Mouse (Mus musculus) intestine, postnatal 0 days (tissue): ENCODE results near the gene Gfod2. TPM values are rescaled to one million over a fixed set of nuclear protein-coding genes. Genes with fewer than 3 reads are reported as not detected.

Experiments
- ATAC-seq: fragments of 200-750 bp; cut with Nextera tagmentation; 2 replicates; pipeline ENCODE4 v1.8.0; 2017; ENCODE audit warnings: mild to moderate bottlenecking, moderate TSS enrichment, moderate library complexity
- H3K27ac ChIP-seq: fragments of 300-500 bp; sonication (generic); 2 replicates; pipeline ENCODE4 v1.5.1; 2014; ENCODE audit warnings: mild to moderate bottlenecking, low read depth, low read length, moderate library complexity
- H3K27me3 ChIP-seq: fragments of 300-500 bp; sonication (generic); replicated peaks from 2 replicates; pipeline ENCODE4 v1.6.1; 2014; ENCODE audit warnings: low read length, mixed read lengths; ENCODE audit not compliant: control insufficient read depth, insufficient read depth
- H3K36me3 ChIP-seq: fragments of 300-500 bp; sonication (generic); 2 replicates; pipeline ENCODE4 v1.6.1; 2014; ENCODE audit warnings: mild to moderate bottlenecking, moderate library complexity; ENCODE audit not compliant: control insufficient read depth, insufficient read depth
- H3K4me1 ChIP-seq: fragments of 300-500 bp; sonication (generic); replicated peaks from 2 replicates; pipeline ENCODE4 v1.6.1; 2014; ENCODE audit warnings: antibody characterized with exemption, low read length, mixed read lengths; ENCODE audit not compliant: control insufficient read depth, insufficient read depth
- H3K4me2 ChIP-seq: fragments of 300-500 bp; sonication (generic); replicated peaks from 2 replicates; pipeline ENCODE4 v1.6.1; 2014; ENCODE audit warnings: low read depth, mild to moderate bottlenecking, moderate library complexity
- H3K4me3 ChIP-seq: fragments of 300-500 bp; sonication (generic); 2 replicates; pipeline ENCODE4 v1.5.1; 2014; ENCODE audit warnings: low read depth, low read length
- H3K9ac ChIP-seq: fragments of 300-500 bp; sonication (generic); 2 replicates; pipeline ENCODE4 v1.6.1; 2014; ENCODE audit warnings: mild to moderate bottlenecking, low read depth, low read length
- H3K9me3 ChIP-seq: fragments of 300-500 bp; sonication (generic); 2 replicates; pipeline ENCODE4 v1.6.1; 2016; ENCODE audit warnings: mixed run types; ENCODE audit not compliant: control insufficient read depth
- CTCF ChIP-seq: sonication (generic); IDR thresholded peaks from 2 replicates; pipeline ENCODE4 v1.5.1; 2016; ENCODE audit warnings: low read depth, mild to moderate bottlenecking, control low read depth, antibody characterized with exemption, moderate library complexity
- WGBS: fragments of 180-500 bp; shearing (Covaris S2); extraction: QIAGEN DNeasy Blood & Tissue Kit; methylation state at CpG from one replicate; pipeline ENCODE4 v1.1.7; 2014; 5-methylcytosine and 5-hydroxymethylcytosine counted together
- polyA plus RNA-seq: library from polyadenylated mRNA; unstranded; fragments of >200 nt; fragmentation: Nextera tagmentation; extraction: Ambion mirVana; gene quantifications from 2 replicates; pipeline ENCODE4 v1.2.1, GENCODE M21; 2015

Gfod2 gene
- polyA plus RNA-seq, 1 experiment from 2014 or later = 4.0 TPM

GRCm38 (mm10) chr8:105750606-105751005, 7.9 kb downstream of the Gfod2 start:
- no peak for TF ChIP-seq CTCF
- H3K27me3 ChIP-seq = peaks cover 15% of the 10 kb centered on the region; the same call in 1 of the 2 replicates
- H3K36me3 ChIP-seq = no peaks in the 10 kb centered on the region
- H3K4me2 ChIP-seq = peak overlapping the region; percentile 24; the same call in 1 of the 2 replicates
- H3K9ac ChIP-seq = no peak overlapping the region
- H3K9me3 ChIP-seq = no peaks in the 10 kb centered on the region
- no peak overlapping the region for H3K27ac ChIP-seq
- H3K4me1 ChIP-seq = 0 out of 2 replicates have a peak, but pooled peaks cover 7% of the 10 kb centered on the region
- ATAC-seq = peak; percentile 42; the same call in 1 of the 2 replicates
- no peak overlapping the region for H3K4me3 ChIP-seq
- 11% methylated on average over 11 of the region's 11 CpGs for WGBS

- H3K4me2 ChIP-seq = no peak overlapping the region
- no peak overlapping the region for H3K27ac ChIP-seq
- no peak overlapping the region for H3K4me3 ChIP-seq
- H3K9ac ChIP-seq = no peak overlapping the region
- no peak for ATAC-seq
- no peaks in the 10 kb centered on the region for H3K27me3 ChIP-seq
- no peaks in the 10 kb centered on the region for H3K36me3 ChIP-seq
- 91% methylated on average over 4 of the region's 4 CpGs for WGBS
- H3K9me3 ChIP-seq = no peaks in the 10 kb centered on the region
- no peak for TF ChIP-seq CTCF
- peaks cover 6% of the 10 kb centered on the region; the same call in 1 of the 2 replicates for H3K4me1 ChIP-seq
Measured at GRCm38 (mm10) chr8:105743301-105743700, 15.2 kb downstream of the Gfod2 start.

GRCm38 (mm10) chr8:105739216-105739615, 19.2 kb downstream of the Gfod2 start:
- H3K27me3 ChIP-seq = no peaks in the 10 kb centered on the region
- no peak overlapping the region for H3K9ac ChIP-seq
- no peak overlapping the region for H3K4me2 ChIP-seq
- peaks cover 6% of the 10 kb centered on the region; the same call in 1 of the 2 replicates for H3K4me1 ChIP-seq
- TF ChIP-seq CTCF = no peak
- no peaks in the 10 kb centered on the region for H3K36me3 ChIP-seq
- ATAC-seq = no peak
- H3K27ac ChIP-seq = no peak overlapping the region
- WGBS = 86% methylated on average over 5 of the region's 5 CpGs
- H3K9me3 ChIP-seq = no peaks in the 10 kb centered on the region
- H3K4me3 ChIP-seq = no peak overlapping the region

- no peak for TF ChIP-seq CTCF
- WGBS = 82% methylated on average over 5 of the region's 5 CpGs
- Histone ChIP-seq H3K9me3 (no peaks in the 10 kb centered on the region), H3K27me3 (no peaks in the 10 kb centered on the region), H3K9ac (no peak overlapping the region), H3K4me2 (no peak overlapping the region), H3K36me3 (no peaks in the 10 kb centered on the region), H3K27ac (no peak overlapping the region), H3K4me3 (no peak overlapping the region), H3K4me1 (no peaks in the 10 kb centered on the region)
- no peak for ATAC-seq
Measured at GRCm38 (mm10) chr8:105732186-105732585, 26.3 kb downstream of the Gfod2 start.

- 81% methylated on average over 18 of the region's 18 CpGs for WGBS
- H3K27me3 ChIP-seq = no peaks in the 10 kb centered on the region
- H3K4me1 ChIP-seq = no peaks in the 10 kb centered on the region
- no peak overlapping the region for H3K4me3 ChIP-seq
- H3K9me3 ChIP-seq = no peaks in the 10 kb centered on the region
- no peak for ATAC-seq
- no peak overlapping the region for H3K4me2 ChIP-seq
- H3K27ac ChIP-seq = no peak overlapping the region; the same call in 1 of the 2 replicates
- H3K9ac ChIP-seq = no peak overlapping the region
- no peaks in the 10 kb centered on the region for H3K36me3 ChIP-seq
- no peak for TF ChIP-seq CTCF
Measured at GRCm38 (mm10) chr8:105727397-105728124, 30.9 kb downstream of the Gfod2 start.

GRCm38 (mm10) chr8:105725726-105726125, 32.7 kb downstream of the Gfod2 start:
- Histone ChIP-seq H3K27me3 (no peaks in the 10 kb centered on the region), H3K9ac (no peak overlapping the region), H3K4me1 (no peaks in the 10 kb centered on the region), H3K4me2 (no peak overlapping the region), H3K36me3 (no peaks in the 10 kb centered on the region), H3K9me3 (no peaks in the 10 kb centered on the region), H3K27ac (no peak overlapping the region), H3K4me3 (no peak overlapping the region)
- no peak for TF ChIP-seq CTCF
- ATAC-seq = no peak
- WGBS = 70% methylated on average over 5 of the region's 5 CpGs
